Mouse (Mus musculus): ENCODE data around the gene Baiap2l1. TPM values are rescaled to one million over a fixed set of nuclear protein-coding genes. Genes with fewer than 3 reads are reported as not detected.
"Not testable (repeated sequence)": the region's sequence is repeated elsewhere in the genome, so short reads cannot be mapped to it uniquely, and the experiment has no call there.

Gene Baiap2l1
- polyA plus RNA-seq, 1 experiment from 2014 or later, result 2.9 TPM

DNA sequence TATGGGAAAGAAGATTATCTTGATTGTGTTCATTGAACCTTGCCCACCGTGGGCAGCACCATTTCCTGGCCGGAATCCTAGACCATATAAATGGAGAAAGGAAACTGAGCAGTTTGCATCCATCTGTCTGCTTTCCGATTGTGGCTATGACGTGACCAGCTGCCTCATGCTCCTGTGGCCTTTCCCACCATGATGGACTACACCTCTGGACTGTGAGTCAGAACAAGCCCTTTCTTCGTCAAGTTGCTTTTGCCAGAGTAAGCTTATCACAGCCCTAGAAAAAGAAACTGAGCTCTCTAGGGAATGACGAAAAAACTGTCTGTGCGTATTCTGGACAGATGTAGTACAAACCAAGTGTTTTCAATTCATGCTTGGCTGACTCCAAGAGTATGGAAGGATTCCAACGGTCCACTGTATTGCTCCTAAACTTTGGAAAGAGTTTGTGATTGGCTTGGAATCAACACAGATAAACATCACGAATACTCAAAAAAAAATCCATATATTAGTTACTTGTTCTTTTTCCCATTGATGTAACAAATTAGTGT is 10.8 kb upstream of the Baiap2l1 start:
- ATAC-seq (ENCODE audit: low FRiP score), result no peak
- Histone ChIP-seq H3K4me1 (peaks cover 4% of the 10 kb centered on the region), H3K27me3 (no peaks in the 10 kb centered on the region), H3K4me3 (replicated peaks) (no peak overlapping the region), H3K9me3 (no peaks in the 10 kb centered on the region), H3K4me2 (no peak overlapping the region), H3K27ac (no peak overlapping the region), H3K9ac (no peak overlapping the region), H3K36me3 (replicated peaks) (no peaks in the 10 kb centered on the region)
- 90% methylated on average over 9 of the region's 9 CpGs for WGBS

DNA sequence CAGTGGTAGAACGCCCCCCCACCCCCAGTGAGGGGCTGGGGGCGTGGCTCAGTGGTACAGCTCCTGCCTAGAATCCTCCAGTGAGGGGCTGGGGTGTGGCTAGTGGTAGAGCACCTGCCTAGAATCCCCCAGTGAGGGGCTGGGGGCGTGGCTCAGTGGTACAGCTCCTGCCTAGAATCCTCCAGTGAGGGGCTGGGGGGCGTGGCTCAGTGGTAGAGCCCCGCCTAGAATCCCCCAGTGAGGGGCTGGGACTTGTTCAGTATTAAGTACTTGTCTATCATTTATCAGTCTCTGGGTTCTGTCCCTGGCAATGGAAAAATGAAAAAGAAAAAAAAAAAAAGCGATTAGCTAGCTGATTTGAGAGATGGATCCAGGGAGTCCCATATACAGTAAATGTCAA is 8.6 kb upstream of the Baiap2l1 start:
- not testable (repeated sequence) for H3K4me1 ChIP-seq; H3K4me3 ChIP-seq (replicated peaks); H3K27me3 ChIP-seq; ATAC-seq (ENCODE audit: low FRiP score); H3K4me2 ChIP-seq; H3K9me3 ChIP-seq; H3K36me3 ChIP-seq (replicated peaks); H3K9ac ChIP-seq; H3K27ac ChIP-seq
- WGBS, result 84% methylated on average over 6 of the region's 6 CpGs

GRCm38 (mm10) chr5:144364680-144365357 is 6.9 kb upstream of the Baiap2l1 start:
- no peaks in the 10 kb centered on the region for H3K9me3 ChIP-seq
- no peak overlapping the region for H3K9ac ChIP-seq
- 96% methylated on average over 8 of the region's 11 CpGs for WGBS
- H3K27me3 ChIP-seq, result no peaks in the 10 kb centered on the region
- no peaks in the 10 kb centered on the region for H3K36me3 ChIP-seq (replicated peaks)
- H3K4me2 ChIP-seq, result no peak overlapping the region
- no peak overlapping the region for H3K4me3 ChIP-seq (replicated peaks)
- no peak for ATAC-seq (ENCODE audit: low FRiP score)
- no peak overlapping the region for H3K27ac ChIP-seq
- no peaks in the 10 kb centered on the region for H3K4me1 ChIP-seq

DNA sequence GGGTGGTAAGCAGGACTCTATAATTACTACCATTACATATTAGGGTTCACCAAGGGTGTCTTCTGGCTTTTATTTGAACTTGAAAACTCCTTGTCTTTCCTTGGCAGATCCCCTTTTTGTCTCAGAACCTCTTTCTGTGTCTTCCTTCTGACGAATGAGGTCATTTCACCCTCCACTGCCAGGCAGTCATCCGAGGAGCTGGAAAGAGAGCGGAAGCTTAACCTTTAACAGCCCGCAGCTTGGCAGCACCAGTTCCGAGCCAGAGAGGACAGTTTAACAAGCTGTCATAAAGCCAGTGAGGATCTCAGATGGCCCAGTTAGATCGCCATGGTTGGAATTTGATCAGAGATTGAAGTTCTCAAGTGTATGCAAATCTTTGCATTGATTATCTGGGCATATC is 2.4 kb upstream of the Baiap2l1 start:
- H3K27ac ChIP-seq, result no peak overlapping the region
- H3K36me3 ChIP-seq (replicated peaks), result no peaks in the 10 kb centered on the region
- no peak overlapping the region for H3K4me3 ChIP-seq (replicated peaks)
- no peak overlapping the region for H3K4me2 ChIP-seq
- no peaks in the 10 kb centered on the region for H3K9me3 ChIP-seq
- no peak for ATAC-seq (ENCODE audit: low FRiP score)
- no peak overlapping the region for H3K9ac ChIP-seq
- peaks cover 19% of the 10 kb centered on the region for H3K4me1 ChIP-seq
- peaks cover 32% of the 10 kb centered on the region for H3K27me3 ChIP-seq
- WGBS, result 68% methylated on average over 6 of the region's 6 CpGs

DNA sequence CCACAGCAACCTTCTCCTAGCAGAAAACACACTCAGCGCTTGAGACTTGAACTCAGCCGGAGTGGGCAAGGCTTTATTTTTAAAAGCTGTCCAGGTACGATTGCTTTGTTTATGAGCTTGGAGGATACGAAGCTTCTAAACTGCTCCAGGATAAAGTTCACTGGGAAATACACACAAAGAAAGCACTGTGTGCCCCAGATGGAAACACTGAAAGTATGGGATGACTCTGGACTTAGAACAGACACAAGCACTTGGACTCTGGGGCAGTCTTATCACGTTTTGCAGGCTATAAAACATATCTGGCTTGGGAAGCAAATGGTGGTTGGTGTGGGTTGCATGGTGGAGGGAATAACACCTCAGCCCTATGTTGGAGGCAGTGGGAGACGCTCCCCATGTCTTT is 2.0 kb upstream of the Baiap2l1 start:
- Histone ChIP-seq H3K9ac (no peak overlapping the region), H3K27ac (no peak overlapping the region), H3K4me1 (peaks cover 19% of the 10 kb centered on the region), H3K36me3 (replicated peaks) (no peaks in the 10 kb centered on the region), H3K9me3 (no peaks in the 10 kb centered on the region), H3K4me3 (replicated peaks) (no peak overlapping the region), H3K4me2 (no peak overlapping the region), H3K27me3 (peaks cover 32% of the 10 kb centered on the region)
- ATAC-seq (ENCODE audit: low FRiP score), result no peak
- 85% methylated on average over 6 of the region's 6 CpGs for WGBS

- Histone ChIP-seq H3K27me3 (peaks cover 32% of the 10 kb centered on the region), H3K4me2 (peak overlapping the region; percentile 86), H3K4me3 (replicated peaks) (peak overlapping the region; percentile 49), H3K36me3 (replicated peaks) (no peaks in the 10 kb centered on the region), H3K9me3 (no peaks in the 10 kb centered on the region), H3K4me1 (peaks cover 19% of the 10 kb centered on the region), H3K27ac (no peak overlapping the region), H3K9ac (0 out of 2 replicates have a peak overlapping the region, but pooled peaks have one; percentile 46)
- WGBS, result 6% methylated on average over 10 of the region's 10 CpGs
- ATAC-seq (ENCODE audit: low FRiP score), result no peak; the same call in 1 of the 2 replicates
Observed at GRCm38 (mm10) chr5:144358592-144358917, 643 bp upstream of the Baiap2l1 start.

DNA sequence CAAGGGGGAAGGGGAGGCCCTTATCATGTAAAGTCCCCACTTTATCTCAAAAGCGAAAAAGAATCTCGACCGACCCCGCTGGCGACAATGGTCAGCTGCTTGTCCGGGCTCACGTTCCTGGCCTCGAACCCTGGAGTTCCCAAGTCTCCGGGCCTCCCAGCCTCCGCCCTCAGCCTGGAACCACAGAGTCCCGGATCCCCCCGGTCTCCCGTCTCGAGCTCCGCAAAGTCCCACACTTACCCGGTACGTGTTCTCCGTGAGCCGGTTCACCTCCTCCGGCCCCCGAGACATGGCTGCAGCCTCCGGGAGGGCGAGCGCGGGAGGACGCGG is 396 bp downstream of the Baiap2l1 start:
- Histone ChIP-seq H3K9me3 (no peaks in the 10 kb centered on the region), H3K36me3 (replicated peaks) (no peaks in the 10 kb centered on the region), H3K27me3 (peaks cover 32% of the 10 kb centered on the region), H3K4me1 (peaks cover 19% of the 10 kb centered on the region), H3K9ac (peak overlapping the region; percentile 46; the same call in 1 of the 2 replicates), H3K27ac (no peak overlapping the region), H3K4me2 (peak overlapping the region; percentile 86), H3K4me3 (replicated peaks) (peak overlapping the region; percentile 49)
- 0% methylated on average over 27 of the region's 27 CpGs for WGBS
- ATAC-seq (ENCODE audit: low FRiP score), result no peak

- Histone ChIP-seq H3K9me3 (no peaks in the 10 kb centered on the region), H3K9ac (peak overlapping the region; percentile 46; the same call in 1 of the 2 replicates), H3K4me1 (peaks cover 19% of the 10 kb centered on the region), H3K27me3 (peaks cover 32% of the 10 kb centered on the region), H3K27ac (no peak overlapping the region), H3K36me3 (replicated peaks) (no peaks in the 10 kb centered on the region), H3K4me2 (peak overlapping the region; percentile 86), H3K4me3 (replicated peaks) (peak overlapping the region; percentile 49)
- no peak for ATAC-seq (ENCODE audit: low FRiP score)
- WGBS, result 10% methylated on average over 17 of the region's 17 CpGs
Observed at GRCm38 (mm10) chr5:144356776-144357455, 996 bp downstream of the Baiap2l1 start.

- 84% methylated on average over 9 of the region's 9 CpGs for WGBS
- Histone ChIP-seq H3K27me3 (peaks cover 13% of the 10 kb centered on the region), H3K9ac (no peak overlapping the region), H3K36me3 (replicated peaks) (no peaks in the 10 kb centered on the region), H3K9me3 (no peaks in the 10 kb centered on the region), H3K4me3 (replicated peaks) (no peak overlapping the region), H3K27ac (no peak overlapping the region), H3K4me1 (peaks cover 5% of the 10 kb centered on the region; the same call in 1 of the 2 replicates), H3K4me2 (no peak overlapping the region)
- no peak for ATAC-seq (ENCODE audit: low FRiP score)
Observed at GRCm38 (mm10) chr5:144352250-144353047, 5.5 kb downstream of the Baiap2l1 start.

DNA sequence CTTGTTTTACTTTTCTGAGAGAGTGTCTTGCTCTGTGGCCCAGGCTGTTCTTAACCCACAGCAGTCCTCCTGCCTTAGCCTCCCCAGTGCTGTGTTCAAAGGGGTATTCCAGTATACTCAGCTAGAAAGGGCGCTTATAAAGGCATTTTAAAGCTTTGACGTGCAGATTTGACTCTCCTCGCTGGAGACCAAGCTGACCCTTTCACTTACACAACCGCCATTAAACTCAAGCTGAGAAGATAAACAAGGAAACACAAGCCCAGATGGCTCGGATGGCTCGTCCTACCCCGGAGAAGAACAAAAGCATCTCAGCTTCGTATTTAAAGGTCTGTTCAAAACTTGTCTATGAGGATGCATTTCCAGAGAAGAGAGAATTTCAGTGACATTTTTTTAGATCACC is 6.7 kb downstream of the Baiap2l1 start:
- no peaks in the 10 kb centered on the region for H3K4me1 ChIP-seq
- WGBS, result 15% methylated on average over 8 of the region's 8 CpGs
- H3K4me2 ChIP-seq, result no peak overlapping the region
- no peak overlapping the region for H3K27ac ChIP-seq
- H3K9ac ChIP-seq, result no peak overlapping the region
- no peaks in the 10 kb centered on the region for H3K9me3 ChIP-seq
- H3K27me3 ChIP-seq, result peaks cover 6% of the 10 kb centered on the region; the same call in 1 of the 2 replicates
- no peaks in the 10 kb centered on the region for H3K36me3 ChIP-seq (replicated peaks)
- no peak for ATAC-seq (ENCODE audit: low FRiP score)
- no peak overlapping the region for H3K4me3 ChIP-seq (replicated peaks)

- H3K9me3 ChIP-seq, result no peaks in the 10 kb centered on the region
- no peak overlapping the region for H3K27ac ChIP-seq
- H3K9ac ChIP-seq, result no peak overlapping the region
- ATAC-seq (ENCODE audit: low FRiP score), result no peak
- 88% methylated on average over 6 of the region's 6 CpGs for WGBS
- no peaks in the 10 kb centered on the region for H3K4me1 ChIP-seq
- no peaks in the 10 kb centered on the region for H3K36me3 ChIP-seq (replicated peaks)
- H3K4me3 ChIP-seq (replicated peaks), result no peak overlapping the region
- H3K27me3 ChIP-seq, result no peaks in the 10 kb centered on the region
- H3K4me2 ChIP-seq, result no peak overlapping the region
Observed at GRCm38 (mm10) chr5:144344592-144344991, 13.3 kb downstream of the Baiap2l1 start.

DNA sequence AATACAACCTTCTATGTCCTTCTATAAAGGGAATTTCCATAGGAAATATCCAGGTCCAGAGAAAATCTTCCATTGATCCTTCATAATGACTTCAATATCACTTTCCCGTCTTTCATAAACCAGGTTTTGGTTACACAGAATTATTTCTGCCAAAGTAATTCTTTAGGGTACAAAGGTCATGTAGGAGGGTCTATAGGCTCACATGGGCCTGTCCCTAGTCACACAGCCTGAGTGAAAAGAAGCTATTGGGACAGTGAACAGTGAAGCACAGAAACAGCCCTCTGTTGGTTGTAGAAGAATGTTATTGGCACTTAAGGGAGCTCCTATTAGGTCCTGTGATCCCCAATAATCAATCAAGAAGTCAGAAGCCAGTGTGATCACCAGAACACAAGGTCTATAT is 16.8 kb downstream of the Baiap2l1 start:
- no peak overlapping the region for H3K4me2 ChIP-seq
- 82% methylated on average over 1 of the region's 1 CpGs for WGBS

More for the DNA sequence above, 16.8 kb downstream of the Baiap2l1 start:
- Histone ChIP-seq H3K4me3 (replicated peaks) (no peak overlapping the region), H3K36me3 (replicated peaks) (no peaks in the 10 kb centered on the region), H3K4me1 (no peaks in the 10 kb centered on the region), H3K27ac (no peak overlapping the region), H3K27me3 (no peaks in the 10 kb centered on the region), H3K9ac (no peak overlapping the region), H3K9me3 (no peaks in the 10 kb centered on the region)
- ATAC-seq (ENCODE audit: low FRiP score), result no peak
